ENCODE assay signal across 27 mouse cellular contexts in genomic region chr16:71622664-71623063, GRCm38 (mm10).
DNase-seq lines count a peak whose midpoint lies in the region; ATAC-seq and TF ChIP-seq lines count a peak whose summit lies in the region.
"Had no signal": no experiment of that assay in that cellular context is flagged by ENCODE, and none has a peak within 500 bp of the region (broad histone marks: within the 10 kb centered on the region; RNA-seq: fewer than 3 reads in every experiment).

No protein-coding gene starts in this region.

- DNase-seq in hindbrain, embryonic 10.5 days (ENCODE audit: low spot score) = peak; percentile 2
- no peak for DNase-seq in hindbrain, postnatal 0 days (ENCODE audit: low spot score)
- DNase-seq in neural tube, embryonic 11.5 days (ENCODE audit: low spot score) = peak; percentile 29
- DNase-seq in layer of hippocampus, adult 8-10 months (ENCODE audit: low spot score in 2 of 2) = peak; percentile 11 to 26
- DNase-seq in gastrocnemius, postnatal 4 days (ENCODE audit: low spot score in 2 of 2) = no peak
- no peak for DNase-seq in heart, embryonic 10.5 days (ENCODE audit: low spot score)
- DNase-seq: adrenal gland, adult 8-10 months; cerebellum, adult 2 months; cerebellum, postnatal 14 days; gastrocnemius, adult 2 months; kidney, adult 2 months; kidney, postnatal 4 days; lung, embryonic 14.5 days; lung, postnatal 14 days; right cerebral cortex, postnatal 25 days; thymus, postnatal 14 days had no signal

- no peaks in the 10 kb centered on the region for H3K36me3 ChIP-seq in hindbrain, embryonic 10.5 days
- no peaks in the 10 kb centered on the region for H3K36me3 ChIP-seq in hindbrain, postnatal 0 days (ENCODE audit: insufficient read depth, low read length)
- H3K36me3 ChIP-seq in neural tube, embryonic 11.5 days (ENCODE audit: control insufficient read depth, insufficient read depth, low read length) = no peaks in the 10 kb centered on the region
- no peaks in the 10 kb centered on the region for H3K36me3 ChIP-seq in neural tube, embryonic 15.5 days
- H3K36me3 ChIP-seq in heart, embryonic 10.5 days = no peaks in the 10 kb centered on the region
- H3K36me3 ChIP-seq: G1E; hindbrain, embryonic 15.5 days; intestine, embryonic 15.5 days; limb, embryonic 12.5 days; liver, embryonic 15.5 days; midbrain, embryonic 10.5 days; stomach, embryonic 15.5 days had no signal

- 78% methylated on average over 8 of the region's 8 CpGs for WGBS in hindbrain, embryonic 10.5 days
- WGBS in hindbrain, postnatal 0 days = 75% methylated on average over 8 of the region's 8 CpGs
- WGBS in neural tube, embryonic 11.5 days = 67% methylated on average over 8 of the region's 8 CpGs
- WGBS in neural tube, embryonic 15.5 days = 63% methylated on average over 8 of the region's 8 CpGs
- WGBS in heart, embryonic 10.5 days = 89% methylated on average over 8 of the region's 8 CpGs

- H3K27me3 ChIP-seq in hindbrain, embryonic 10.5 days (ENCODE audit: insufficient read depth, poor library complexity, severe bottlenecking) = no peaks in the 10 kb centered on the region
- H3K27me3 ChIP-seq in hindbrain, postnatal 0 days (ENCODE audit: insufficient read depth, low read length) = no peaks in the 10 kb centered on the region
- no peaks in the 10 kb centered on the region for H3K27me3 ChIP-seq in neural tube, embryonic 11.5 days (ENCODE audit: control insufficient read depth, insufficient read depth, low read length)
- H3K27me3 ChIP-seq in neural tube, embryonic 15.5 days (replicated peaks) = no peaks in the 10 kb centered on the region
- no peaks in the 10 kb centered on the region for H3K27me3 ChIP-seq in heart, embryonic 10.5 days (ENCODE audit: insufficient read depth, poor library complexity, severe bottlenecking)
- H3K27me3 ChIP-seq: hindbrain, embryonic 15.5 days; intestine, embryonic 15.5 days; limb, embryonic 12.5 days; liver, embryonic 15.5 days; stomach, embryonic 15.5 days had no signal

- no peaks in the 10 kb centered on the region for H3K9me3 ChIP-seq in hindbrain, embryonic 10.5 days
- no peaks in the 10 kb centered on the region for H3K9me3 ChIP-seq in hindbrain, postnatal 0 days (ENCODE audit: low read length)
- no peaks in the 10 kb centered on the region for H3K9me3 ChIP-seq in neural tube, embryonic 11.5 days (ENCODE audit: control insufficient read depth, low read length)
- no peaks in the 10 kb centered on the region for H3K9me3 ChIP-seq in neural tube, embryonic 15.5 days (replicated peaks)
- H3K9me3 ChIP-seq in heart, embryonic 10.5 days = no peaks in the 10 kb centered on the region
- H3K9me3 ChIP-seq: hindbrain, embryonic 15.5 days; intestine, embryonic 15.5 days; limb, embryonic 12.5 days; liver, embryonic 15.5 days; midbrain, embryonic 10.5 days; stomach, embryonic 15.5 days had no signal

- no peaks in the 10 kb centered on the region for H3K4me1 ChIP-seq in hindbrain, embryonic 10.5 days (replicated peaks)
- H3K4me1 ChIP-seq in hindbrain, postnatal 0 days (ENCODE audit: insufficient read depth, low read length) = no peaks in the 10 kb centered on the region
- H3K4me1 ChIP-seq in neural tube, embryonic 11.5 days (ENCODE audit: control insufficient read depth, insufficient read depth, low read length) = no peaks in the 10 kb centered on the region
- H3K4me1 ChIP-seq in neural tube, embryonic 15.5 days = no peaks in the 10 kb centered on the region
- H3K4me1 ChIP-seq in heart, embryonic 10.5 days = no peaks in the 10 kb centered on the region
- H3K4me1 ChIP-seq: hindbrain, embryonic 15.5 days; intestine, embryonic 15.5 days; limb, embryonic 12.5 days; liver, embryonic 15.5 days; midbrain, embryonic 10.5 days; stomach, embryonic 15.5 days had no signal

- no peak for ATAC-seq in hindbrain, postnatal 0 days
- ATAC-seq in neural tube, embryonic 11.5 days (ENCODE audit: insufficient read depth, low FRiP score, low TSS enrichment) = peak; percentile 61
- no peak for ATAC-seq in neural tube, embryonic 15.5 days (ENCODE audit: low FRiP score)
- ATAC-seq: forebrain, embryonic 16.5 days; intestine, embryonic 15.5 days had no signal

- TF ChIP-seq CTCF in hindbrain, postnatal 0 days (IDR thresholded peaks at IDR 0.05; ENCODE audit: low read depth) = no peak

- no peak overlapping the region for H3K4me2 ChIP-seq in hindbrain, postnatal 0 days (ENCODE audit: low read depth, low read length)
- H3K4me2 ChIP-seq in neural tube, embryonic 11.5 days (ENCODE audit: low read depth) = no peak overlapping the region
- no peak overlapping the region for H3K4me2 ChIP-seq in neural tube, embryonic 15.5 days
- H3K4me2 ChIP-seq: hindbrain, embryonic 15.5 days; intestine, embryonic 15.5 days; limb, embryonic 12.5 days; liver, embryonic 15.5 days; lung, embryonic 14.5 days; stomach, embryonic 15.5 days had no signal

- H3K27ac ChIP-seq in hindbrain, embryonic 10.5 days = no peak overlapping the region
- no peak overlapping the region for H3K27ac ChIP-seq in hindbrain, postnatal 0 days
- no peak overlapping the region for H3K27ac ChIP-seq in neural tube, embryonic 11.5 days (ENCODE audit: low read depth, low read length)
- no peak overlapping the region for H3K27ac ChIP-seq in neural tube, embryonic 15.5 days (replicated peaks)
- H3K27ac ChIP-seq in heart, embryonic 10.5 days = no peak overlapping the region
- H3K27ac ChIP-seq: gastrocnemius, adult 2 months; hindbrain, embryonic 15.5 days; intestine, embryonic 15.5 days; limb, embryonic 12.5 days; liver, embryonic 15.5 days; midbrain, embryonic 10.5 days; stomach, embryonic 15.5 days had no signal

- H3K9ac ChIP-seq in hindbrain, postnatal 0 days (replicated peaks; ENCODE audit: low read length) = no peak overlapping the region
- no peak overlapping the region for H3K9ac ChIP-seq in neural tube, embryonic 11.5 days (ENCODE audit: low read length)
- H3K9ac ChIP-seq in neural tube, embryonic 15.5 days (replicated peaks) = no peak overlapping the region
- H3K9ac ChIP-seq: hindbrain, embryonic 15.5 days; intestine, embryonic 15.5 days; limb, embryonic 12.5 days; liver, embryonic 15.5 days; lung, embryonic 14.5 days; stomach, embryonic 15.5 days had no signal

- no peak overlapping the region for H3K4me3 ChIP-seq in hindbrain, embryonic 10.5 days
- H3K4me3 ChIP-seq in hindbrain, postnatal 0 days (ENCODE audit: low read length) = no peak overlapping the region
- no peak overlapping the region for H3K4me3 ChIP-seq in neural tube, embryonic 11.5 days (ENCODE audit: low read depth, low read length)
- H3K4me3 ChIP-seq in neural tube, embryonic 15.5 days (replicated peaks) = no peak overlapping the region
- no peak overlapping the region for H3K4me3 ChIP-seq in heart, embryonic 10.5 days
- H3K4me3 ChIP-seq: erythroblast, embryonic 14.5 days; gastrocnemius, adult 2 months; hindbrain, embryonic 15.5 days; intestine, embryonic 15.5 days; limb, embryonic 12.5 days; liver, embryonic 15.5 days; midbrain, embryonic 10.5 days; myocyte; stomach, embryonic 15.5 days had no signal

Comparison
In these comparisons a context has a peak if more than half of its experiments do, and no peak if none do; other contexts are left out.
1. DNase-seq: peak in hindbrain, embryonic 10.5 days (single experiment), neural tube, embryonic 11.5 days (single experiment) and layer of hippocampus, adult 8-10 months (2 of 2); none in hindbrain, postnatal 0 days (single experiment), gastrocnemius, postnatal 4 days (0 of 2) and heart, embryonic 10.5 days (single experiment).